Mouse (Mus musculus): ENCODE results near the gene Tfpt.

DNA sequence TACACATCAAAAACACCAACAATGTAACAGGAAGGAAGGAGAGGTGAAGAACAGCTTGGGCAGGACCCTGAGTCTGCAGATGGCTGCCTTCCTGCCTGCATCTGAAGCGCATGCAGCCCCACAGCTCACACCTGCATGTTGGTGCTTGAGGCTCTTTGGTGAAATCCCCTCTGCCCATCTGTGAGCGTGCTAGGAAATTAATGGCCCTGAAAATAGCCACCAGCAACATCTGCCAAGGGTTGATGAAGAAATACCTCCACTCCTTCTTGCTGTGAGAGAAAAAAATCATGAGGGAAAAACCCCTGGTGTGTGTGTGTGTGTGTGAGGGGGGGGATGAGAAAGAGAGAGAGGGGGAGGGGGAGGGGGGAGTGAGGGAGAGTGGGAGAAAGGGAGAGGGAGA is 49.7 kb downstream of the Tfpt start:
- TF ChIP-seq CTCF (IDR thresholded peaks at IDR 0.05; ENCODE audit: extremely low read depth, insufficient read depth, insufficient read length, insufficient replicate concordance) (no peak), POLR2A (IDR thresholded peaks at IDR 0.05; ENCODE audit: low read depth, low read length) (no peak)

Data from spleen, adult 2 months (tissue).